Comparison of ENCODE assay signal across 10 mouse cellular contexts in genomic region chr3:138853996-138854836, GRCm38 (mm10).
DNase-seq lines count a peak whose midpoint lies in the region; ATAC-seq lines count a peak whose summit lies in the region.
"Had no signal": no experiment of that assay in that cellular context is flagged by ENCODE, and none has a peak within 500 bp of the region (broad histone marks: within the 10 kb centered on the region; RNA-seq: fewer than 3 reads in every experiment).

No protein-coding gene starts in this region.

- H3K4me1 ChIP-seq in forebrain, embryonic 15.5 days: peaks cover 99% of the 10 kb centered on the region
- peaks cover 98% of the 10 kb centered on the region for H3K4me1 ChIP-seq in midbrain, embryonic 10.5 days
- H3K4me1 ChIP-seq in heart, embryonic 11.5 days (ENCODE audit: control insufficient read depth, insufficient read depth, low read length): peaks cover 9% of the 10 kb centered on the region

- H3K9ac ChIP-seq in forebrain, embryonic 15.5 days (replicated peaks): no peak overlapping the region
- no peak overlapping the region for H3K9ac ChIP-seq in heart, embryonic 11.5 days (ENCODE audit: low read depth, low read length)

- ATAC-seq in forebrain, embryonic 15.5 days (replicated peaks): peak; percentile 53
- no peak for ATAC-seq in heart, embryonic 11.5 days (replicated peaks; ENCODE audit: insufficient number of reproducible peaks, low FRiP score, low TSS enrichment)

- peak overlapping the region; percentile 6; the same call in 1 of the 2 replicates for H3K4me3 ChIP-seq in forebrain, embryonic 15.5 days
- H3K4me3 ChIP-seq in midbrain, embryonic 10.5 days: peak overlapping the region; percentile 3; the same call in 1 of the 2 replicates
- no peak overlapping the region for H3K4me3 ChIP-seq in heart, embryonic 11.5 days (ENCODE audit: low read depth, low read length)

- H3K4me2 ChIP-seq in forebrain, embryonic 15.5 days (replicated peaks): peak overlapping the region; percentile 30
- no peak overlapping the region for H3K4me2 ChIP-seq in heart, embryonic 11.5 days

- H3K27ac ChIP-seq in forebrain, embryonic 15.5 days (replicated peaks): peak overlapping the region; percentile 62
- H3K27ac ChIP-seq in midbrain, embryonic 10.5 days (replicated peaks): peak overlapping the region; percentile 66
- no peak overlapping the region for H3K27ac ChIP-seq in heart, embryonic 11.5 days (ENCODE audit: low read depth, low read length)

- H3K9me3 ChIP-seq in forebrain, embryonic 15.5 days: no peaks in the 10 kb centered on the region
- H3K9me3 ChIP-seq in midbrain, embryonic 10.5 days (replicated peaks): no peaks in the 10 kb centered on the region
- H3K9me3 ChIP-seq in heart, embryonic 11.5 days (replicated peaks; ENCODE audit: control insufficient read depth, low read length): no peaks in the 10 kb centered on the region
- H3K9me3 ChIP-seq: G1E had no signal

- WGBS in forebrain, embryonic 15.5 days: 13% methylated on average over 16 of the region's 16 CpGs
- 54% methylated on average over 16 of the region's 16 CpGs for WGBS in midbrain, embryonic 10.5 days
- 82% methylated on average over 16 of the region's 16 CpGs for WGBS in heart, embryonic 11.5 days (ENCODE audit: insufficient replicate concordance)

- H3K27me3 ChIP-seq in forebrain, embryonic 15.5 days: no peaks in the 10 kb centered on the region
- H3K27me3 ChIP-seq in midbrain, embryonic 10.5 days (ENCODE audit: low read depth, poor library complexity, severe bottlenecking): no peaks in the 10 kb centered on the region
- H3K27me3 ChIP-seq in heart, embryonic 11.5 days (ENCODE audit: control insufficient read depth, insufficient read depth, low read length): no peaks in the 10 kb centered on the region

- peak; percentile 75 for DNase-seq in right cerebral cortex, adult 18-20 months
- DNase-seq in right cerebral cortex, postnatal 14 days: no peak
- no peak for DNase-seq in midbrain, embryonic 10.5 days (ENCODE audit: low spot score)
- DNase-seq in adrenal gland, adult 8-10 months: no peak
- DNase-seq in kidney, postnatal 10 days: no peak
- no peak for DNase-seq in frontal cortex, postnatal 10 days (ENCODE audit: low spot score in 2 of 2)
- DNase-seq: thymus, adult 18-20 months had no signal

- H3K36me3 ChIP-seq in forebrain, embryonic 15.5 days: no peaks in the 10 kb centered on the region
- no peaks in the 10 kb centered on the region for H3K36me3 ChIP-seq in midbrain, embryonic 10.5 days
- no peaks in the 10 kb centered on the region for H3K36me3 ChIP-seq in heart, embryonic 11.5 days (ENCODE audit: control insufficient read depth, insufficient read depth, low read length)
- H3K36me3 ChIP-seq: G1E had no signal
